Mouse (Mus musculus): ENCODE results near the gene Naaladl2. TPM values are rescaled to one million over a fixed set of nuclear protein-coding genes. Genes with fewer than 3 reads are reported as not detected.

The Naaladl2 gene
- total and polyA plus RNA-seq, 3 experiments = 0.05 TPM; not detected in 2

DNA sequence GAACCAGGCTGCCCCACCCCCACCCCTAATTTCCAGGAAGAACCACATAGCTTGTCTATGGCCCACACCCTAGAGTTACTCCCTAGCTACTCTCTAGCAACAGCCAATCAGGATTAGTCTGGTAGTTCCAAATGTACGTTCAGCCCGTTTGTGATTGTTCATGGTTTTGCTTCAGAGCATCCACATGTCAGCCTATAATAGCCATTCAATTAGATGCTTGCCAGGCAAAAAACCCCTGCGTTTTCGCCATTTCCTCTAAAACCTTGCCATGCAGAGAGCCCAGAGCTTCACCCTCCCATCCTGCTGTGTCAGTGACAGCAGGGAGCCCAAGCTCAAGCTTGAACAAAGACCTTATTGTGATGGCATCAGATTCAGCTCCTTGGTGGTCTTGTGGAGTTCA is 16.2 kb downstream of the Naaladl2 start:
- H3K4me3 ChIP-seq (ENCODE audit: low read depth, low read length) = no peak overlapping the region
- DNase-seq (ENCODE audit: low spot score) = no peak

DNA sequence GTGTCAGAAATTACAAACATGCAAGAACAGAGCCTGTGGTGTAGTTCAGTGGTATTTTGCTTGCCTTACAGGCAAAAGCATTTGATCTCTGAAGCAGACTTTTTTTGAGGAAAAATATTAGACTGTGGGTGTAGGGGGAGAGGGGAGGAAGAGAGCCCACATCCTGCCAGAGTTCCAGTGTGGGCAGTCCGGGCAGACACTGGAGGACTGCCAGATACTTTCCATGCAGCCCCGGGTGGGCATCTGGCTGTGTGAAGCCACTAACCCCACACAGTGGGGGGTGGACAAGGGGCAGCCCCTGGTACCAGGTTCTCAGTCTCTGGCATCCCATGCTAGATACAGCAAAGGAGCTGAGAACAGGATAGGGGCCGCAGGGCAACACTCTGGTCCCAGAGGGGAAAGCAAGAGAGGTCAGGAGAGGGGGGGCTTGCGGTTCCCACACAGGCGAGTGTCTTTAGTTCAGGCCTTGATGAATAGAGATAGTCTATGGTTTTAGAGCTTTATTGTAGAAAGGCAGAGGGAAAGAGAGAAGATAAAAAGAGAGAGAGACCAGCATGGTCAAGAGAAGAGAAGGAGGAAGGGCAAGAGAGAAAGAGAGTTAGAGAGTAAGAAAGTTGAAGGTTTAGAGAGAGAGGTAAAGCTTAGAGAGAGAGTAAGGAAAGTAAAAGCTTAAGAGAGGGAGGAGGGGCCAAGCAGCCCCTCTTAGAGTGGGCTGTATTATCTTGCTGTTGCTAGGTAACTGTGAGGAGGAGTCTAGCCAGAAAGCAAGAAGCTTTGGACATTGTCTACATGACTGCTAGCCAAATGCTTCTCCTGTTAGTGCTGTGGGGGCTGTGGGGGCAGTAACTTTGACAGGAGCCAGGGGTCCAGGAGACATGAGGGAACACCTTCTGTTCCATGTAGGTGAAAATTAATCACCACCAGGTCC is 18.9 kb downstream of the Naaladl2 start:
- Histone ChIP-seq H3K9me3 (replicated peaks) (no peaks in the 10 kb centered on the region), H3K36me3 (replicated peaks) (no peaks in the 10 kb centered on the region), H3K27me3 (ENCODE audit: insufficient read depth, low read length) (no peaks in the 10 kb centered on the region), H3K4me3 (ENCODE audit: low read depth, low read length) (no peak overlapping the region), H3K4me1 (ENCODE audit: insufficient read depth, low read depth, low read length) (peaks cover 4% of the 10 kb centered on the region; the same call in 1 of the 2 replicates)
- no peak for TF ChIP-seq POLR2AphosphoS5 (IDR thresholded peaks at IDR 0.05; ENCODE audit: insufficient replicate concordance, low read depth, low read length)
- TF ChIP-seq GATA1 (IDR thresholded peaks at IDR 0.05; ENCODE audit: borderline replicate concordance, low read length) = no peak
- TF ChIP-seq CTCF (IDR thresholded peaks at IDR 0.05; ENCODE audit: low read depth, low read length) = no peak
- ATAC-seq (ENCODE audit: extremely low read depth, insufficient number of reproducible peaks, low FRiP score, poor library complexity, severe bottlenecking) (no peak), DNase-seq (ENCODE audit: low spot score) (no peak)

More for the DNA sequence above, 16.2 kb downstream of the Naaladl2 start:
- TF ChIP-seq TAL1 (conservative IDR thresholded peaks at IDR 0.05; ENCODE audit: low read depth, low read length) (no peak), GATA2 (IDR thresholded peaks at IDR 0.05; ENCODE audit: borderline replicate concordance, low read depth, low read length) (no peak), GATA1 (IDR thresholded peaks at IDR 0.05; ENCODE audit: borderline replicate concordance, low read length) (no peak), CTCF (IDR thresholded peaks at IDR 0.05; ENCODE audit: low read depth, low read length) (no peak), POLR2AphosphoS5 (IDR thresholded peaks at IDR 0.05; ENCODE audit: insufficient replicate concordance, low read depth, low read length) (no peak)
- H3K27me3 ChIP-seq (ENCODE audit: insufficient read depth, low read length) = no peaks in the 10 kb centered on the region
- no peaks in the 10 kb centered on the region for H3K36me3 ChIP-seq (replicated peaks)
- H3K9me3 ChIP-seq (replicated peaks) = no peaks in the 10 kb centered on the region
- ATAC-seq (ENCODE audit: extremely low read depth, insufficient number of reproducible peaks, low FRiP score, poor library complexity, severe bottlenecking) = no peak
- H3K4me1 ChIP-seq (ENCODE audit: insufficient read depth, low read depth, low read length) = peaks cover 4% of the 10 kb centered on the region; the same call in 1 of the 2 replicates

DNA sequence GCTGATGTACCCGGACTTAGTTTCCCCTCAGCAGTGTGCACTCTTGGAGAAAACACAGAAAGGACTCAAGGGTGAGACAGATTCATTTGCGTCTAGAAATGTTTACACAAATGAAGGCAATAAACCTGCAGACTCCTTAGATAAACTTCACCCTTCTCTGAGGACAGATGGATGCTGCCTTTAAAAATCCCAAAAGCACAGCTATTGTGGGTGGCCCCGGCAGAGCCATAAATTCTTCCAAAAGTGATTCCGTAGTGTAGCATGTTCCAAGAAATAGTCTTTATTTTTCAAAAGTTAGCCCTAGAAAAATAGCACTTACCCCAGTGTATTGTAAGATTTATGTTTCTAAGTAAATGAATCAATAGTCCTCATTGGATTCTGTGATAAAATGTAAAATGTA is 31.0 kb downstream of the Naaladl2 start:
- no peak for TF ChIP-seq GATA2 (IDR thresholded peaks at IDR 0.05; ENCODE audit: borderline replicate concordance, low read depth, low read length)
- no peak for TF ChIP-seq POLR2AphosphoS5 (IDR thresholded peaks at IDR 0.05; ENCODE audit: insufficient replicate concordance, low read depth, low read length)
- no peak for TF ChIP-seq TAL1 (conservative IDR thresholded peaks at IDR 0.05; ENCODE audit: low read depth, low read length)
- no peak for TF ChIP-seq GATA1 (IDR thresholded peaks at IDR 0.05; ENCODE audit: borderline replicate concordance, low read length)
- no peak for TF ChIP-seq CTCF (IDR thresholded peaks at IDR 0.05; ENCODE audit: low read depth, low read length)
- no peaks in the 10 kb centered on the region for H3K4me1 ChIP-seq (ENCODE audit: insufficient read depth, low read depth, low read length)
- H3K4me3 ChIP-seq (ENCODE audit: low read depth, low read length) = no peak overlapping the region
- DNase-seq (ENCODE audit: low spot score) = no peak
- no peaks in the 10 kb centered on the region for H3K27me3 ChIP-seq (ENCODE audit: insufficient read depth, low read length)
- no peak for ATAC-seq (ENCODE audit: extremely low read depth, insufficient number of reproducible peaks, low FRiP score, poor library complexity, severe bottlenecking)
- H3K36me3 ChIP-seq (replicated peaks) = no peaks in the 10 kb centered on the region
- no peaks in the 10 kb centered on the region for H3K9me3 ChIP-seq (replicated peaks)

DNA sequence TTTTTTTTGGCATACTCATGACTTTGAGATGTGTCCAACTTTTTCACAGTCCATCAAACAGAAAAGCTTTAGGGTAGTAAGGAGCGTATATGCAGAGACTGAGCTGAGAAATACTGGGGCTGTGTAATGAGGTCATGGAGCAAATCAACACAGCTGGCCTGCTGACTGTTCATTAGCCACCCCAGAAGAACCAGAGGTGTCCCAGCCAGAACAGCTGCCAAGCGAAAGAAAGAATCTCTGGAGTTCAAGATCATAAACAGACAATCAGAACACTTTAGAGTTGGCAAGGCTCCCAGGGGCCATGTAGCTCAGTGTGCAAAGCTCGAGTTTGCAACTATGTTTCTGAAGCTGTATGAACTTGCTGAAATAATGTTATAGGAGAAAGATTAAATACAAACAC is 35.1 kb downstream of the Naaladl2 start:
- no peaks in the 10 kb centered on the region for H3K9me3 ChIP-seq (replicated peaks)
- DNase-seq (ENCODE audit: low spot score) (no peak), ATAC-seq (ENCODE audit: extremely low read depth, insufficient number of reproducible peaks, low FRiP score, poor library complexity, severe bottlenecking) (no peak)
- H3K36me3 ChIP-seq (replicated peaks) = no peaks in the 10 kb centered on the region
- H3K27me3 ChIP-seq (ENCODE audit: insufficient read depth, low read length) = no peaks in the 10 kb centered on the region
- H3K4me3 ChIP-seq (ENCODE audit: low read depth, low read length) = no peak overlapping the region
- TF ChIP-seq CTCF (IDR thresholded peaks at IDR 0.05; ENCODE audit: low read depth, low read length) (no peak), POLR2AphosphoS5 (IDR thresholded peaks at IDR 0.05; ENCODE audit: insufficient replicate concordance, low read depth, low read length) (no peak), TAL1 (conservative IDR thresholded peaks at IDR 0.05; ENCODE audit: low read depth, low read length) (no peak), GATA2 (IDR thresholded peaks at IDR 0.05; ENCODE audit: borderline replicate concordance, low read depth, low read length) (no peak), GATA1 (IDR thresholded peaks at IDR 0.05; ENCODE audit: borderline replicate concordance, low read length) (no peak)
- H3K4me1 ChIP-seq (ENCODE audit: insufficient read depth, low read depth, low read length) = no peaks in the 10 kb centered on the region

DNA sequence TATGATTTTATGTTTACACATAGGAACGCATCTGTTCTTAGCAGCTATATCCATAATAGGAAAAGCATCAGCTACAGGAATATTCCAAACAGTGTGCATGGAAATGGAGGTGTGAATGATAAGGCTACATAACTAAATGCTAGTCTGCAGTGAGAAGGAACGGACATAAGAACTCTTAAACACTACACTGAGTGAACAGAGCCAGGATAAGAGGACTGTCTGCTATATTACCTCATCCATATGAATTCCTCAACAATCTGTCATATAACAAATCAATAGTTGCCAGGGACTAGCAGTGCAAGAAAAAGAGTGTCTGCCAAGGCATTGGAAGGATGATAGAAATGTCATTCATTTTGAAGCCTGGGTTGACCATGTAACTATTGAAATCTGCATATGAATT is 51.1 kb downstream of the Naaladl2 start:
- Histone ChIP-seq H3K36me3 (replicated peaks) (no peaks in the 10 kb centered on the region), H3K27me3 (ENCODE audit: insufficient read depth, low read length) (no peaks in the 10 kb centered on the region), H3K4me1 (ENCODE audit: insufficient read depth, low read depth, low read length) (no peaks in the 10 kb centered on the region), H3K9me3 (replicated peaks) (no peaks in the 10 kb centered on the region), H3K4me3 (ENCODE audit: low read depth, low read length) (no peak overlapping the region)
- ATAC-seq (ENCODE audit: extremely low read depth, insufficient number of reproducible peaks, low FRiP score, poor library complexity, severe bottlenecking) = no peak
- TF ChIP-seq CTCF (IDR thresholded peaks at IDR 0.05; ENCODE audit: low read depth, low read length) = no peak
- no peak for TF ChIP-seq POLR2AphosphoS5 (IDR thresholded peaks at IDR 0.05; ENCODE audit: insufficient replicate concordance, low read depth, low read length)
- TF ChIP-seq GATA2 (IDR thresholded peaks at IDR 0.05; ENCODE audit: borderline replicate concordance, low read depth, low read length) = no peak
- TF ChIP-seq TAL1 (conservative IDR thresholded peaks at IDR 0.05; ENCODE audit: low read depth, low read length) = no peak
- TF ChIP-seq GATA1 (IDR thresholded peaks at IDR 0.05; ENCODE audit: borderline replicate concordance, low read length) = no peak
- no peak for DNase-seq (ENCODE audit: low spot score)

DNA sequence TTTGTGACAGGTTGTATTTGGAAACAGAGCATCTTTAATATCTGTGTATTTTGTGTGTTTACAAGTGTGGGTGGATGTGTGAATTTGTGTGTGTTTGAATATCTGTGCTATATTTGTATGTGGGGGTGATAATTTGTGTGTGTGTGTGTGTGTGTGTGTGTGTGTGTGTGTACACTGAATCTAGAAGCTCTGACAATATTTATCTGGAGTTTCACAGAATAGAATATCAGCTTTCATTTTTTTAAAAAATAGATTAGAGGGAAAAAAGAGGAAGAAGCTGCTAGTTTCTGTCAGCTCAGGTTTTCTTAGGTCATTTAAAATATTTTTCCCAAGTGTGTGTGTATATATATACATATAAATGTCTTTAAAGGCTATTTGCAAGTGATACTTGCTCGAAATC is 68.3 kb downstream of the Naaladl2 start:
- no peak for TF ChIP-seq GATA2 (IDR thresholded peaks at IDR 0.05; ENCODE audit: borderline replicate concordance, low read depth, low read length)
- no peak for TF ChIP-seq TAL1 (conservative IDR thresholded peaks at IDR 0.05; ENCODE audit: low read depth, low read length)
- TF ChIP-seq POLR2AphosphoS5 (IDR thresholded peaks at IDR 0.05; ENCODE audit: insufficient replicate concordance, low read depth, low read length) = no peak
- TF ChIP-seq GATA1 (IDR thresholded peaks at IDR 0.05; ENCODE audit: borderline replicate concordance, low read length) = no peak
- TF ChIP-seq CTCF (IDR thresholded peaks at IDR 0.05; ENCODE audit: low read depth, low read length) = no peak
- Histone ChIP-seq H3K36me3 (replicated peaks) (no peaks in the 10 kb centered on the region), H3K4me1 (ENCODE audit: insufficient read depth, low read depth, low read length) (no peaks in the 10 kb centered on the region), H3K4me3 (ENCODE audit: low read depth, low read length) (no peak overlapping the region), H3K9me3 (replicated peaks) (no peaks in the 10 kb centered on the region), H3K27me3 (ENCODE audit: insufficient read depth, low read length) (no peaks in the 10 kb centered on the region)
- DNase-seq (ENCODE audit: low spot score) (no peak), ATAC-seq (ENCODE audit: extremely low read depth, insufficient number of reproducible peaks, low FRiP score, poor library complexity, severe bottlenecking) (no peak)

Data from G1E (cell line).